ENCODE assay signal across 9 mouse cellular contexts in genomic region chr15:78429871-78430622, GRCm38 (mm10). TPM values are rescaled to one million over a fixed set of nuclear protein-coding genes. Genes with fewer than 3 reads are reported as not detected.
DNase-seq lines count a peak whose midpoint lies in the region; ATAC-seq and TF ChIP-seq lines count a peak whose summit lies in the region.
"Had no signal": no experiment of that assay in that cellular context is flagged by ENCODE, and none has a peak within 500 bp of the region (broad histone marks: within the 10 kb centered on the region; RNA-seq: fewer than 3 reads in every experiment).

No protein-coding gene starts in this region.

- H3K27me3 ChIP-seq in kidney, adult 2 months (replicated peaks; ENCODE audit: control insufficient read depth, insufficient read depth, low read length) = no peaks in the 10 kb centered on the region
- H3K27me3 ChIP-seq in forebrain, embryonic 15.5 days = no peaks in the 10 kb centered on the region
- H3K27me3 ChIP-seq in intestine, embryonic 16.5 days (replicated peaks; ENCODE audit: control insufficient read depth, insufficient read depth, low read length) = peaks cover 43% of the 10 kb centered on the region
- H3K27me3 ChIP-seq in neural tube, embryonic 12.5 days (replicated peaks) = no peaks in the 10 kb centered on the region

- peak overlapping the region; percentile 82 for H3K9ac ChIP-seq in forebrain, embryonic 15.5 days (replicated peaks)
- H3K9ac ChIP-seq in intestine, embryonic 16.5 days (ENCODE audit: low read depth, low read length) = peak overlapping the region; percentile 64; the same call in 1 of the 2 replicates
- peak overlapping the region; percentile 84; the same call in 1 of the 2 replicates for H3K9ac ChIP-seq in neural tube, embryonic 12.5 days

- H3K4me3 ChIP-seq in kidney, adult 2 months (ENCODE audit: insufficient read depth, low read depth, low read length) = no peak overlapping the region
- H3K4me3 ChIP-seq in forebrain, embryonic 15.5 days = peak overlapping the region; percentile 66; the same call in 1 of the 2 replicates
- H3K4me3 ChIP-seq in intestine, embryonic 16.5 days (ENCODE audit: low read length) = 0 out of 2 replicates have a peak overlapping the region, but pooled peaks have one; percentile 55
- H3K4me3 ChIP-seq in neural tube, embryonic 12.5 days = 0 out of 2 replicates have a peak overlapping the region, but pooled peaks have one; percentile 84

- no peaks in the 10 kb centered on the region for H3K36me3 ChIP-seq in kidney, adult 2 months (ENCODE audit: control insufficient read depth, insufficient read depth, low read length)
- H3K36me3 ChIP-seq in forebrain, embryonic 15.5 days = peaks cover 10% of the 10 kb centered on the region
- H3K36me3 ChIP-seq in intestine, embryonic 16.5 days (ENCODE audit: control insufficient read depth, insufficient read depth, low read length) = no peaks in the 10 kb centered on the region
- peaks cover 41% of the 10 kb centered on the region for H3K36me3 ChIP-seq in neural tube, embryonic 12.5 days

- 52% methylated on average over 13 of the region's 13 CpGs for WGBS in kidney, adult 2 months
- 87% methylated on average over 13 of the region's 13 CpGs for WGBS in forebrain, embryonic 15.5 days
- WGBS in intestine, embryonic 16.5 days = 81% methylated on average over 13 of the region's 13 CpGs
- 81% methylated on average over 13 of the region's 13 CpGs for WGBS in neural tube, embryonic 12.5 days

- peak overlapping the region; percentile 84 for H3K4me2 ChIP-seq in forebrain, embryonic 15.5 days (replicated peaks)
- peak overlapping the region; percentile 65 for H3K4me2 ChIP-seq in intestine, embryonic 16.5 days (ENCODE audit: low read depth, low read length)
- H3K4me2 ChIP-seq in neural tube, embryonic 12.5 days (replicated peaks) = peak overlapping the region; percentile 76

- H3K9me3 ChIP-seq in forebrain, embryonic 15.5 days = no peaks in the 10 kb centered on the region
- no peaks in the 10 kb centered on the region for H3K9me3 ChIP-seq in intestine, embryonic 16.5 days (ENCODE audit: control insufficient read depth, low read length)
- H3K9me3 ChIP-seq in neural tube, embryonic 12.5 days = no peaks in the 10 kb centered on the region

- DNase-seq in kidney, adult 2 months = peak; percentile 61
- no peak for DNase-seq in kidney, adult 18-20 months
- no peak for DNase-seq in thymus, postnatal 10 days (ENCODE audit: low spot score in 2 of 2)
- DNase-seq in Muller cell, postnatal 12 days (ENCODE audit: inconsistent ontology term) = no peak

- ATAC-seq in forebrain, embryonic 15.5 days (replicated peaks) = no peak
- no peak for ATAC-seq in intestine, embryonic 16.5 days
- no peak for ATAC-seq in neural tube, embryonic 12.5 days (ENCODE audit: low FRiP score, low read depth)
- no peak for ATAC-seq in frontal cortex, adult (ENCODE audit: low TSS enrichment)

- H3K27ac ChIP-seq in kidney, adult 2 months (ENCODE audit: insufficient read depth, low read depth, low read length) = peak overlapping the region; percentile 91
- no peak overlapping the region for H3K27ac ChIP-seq in forebrain, embryonic 15.5 days (replicated peaks)
- no peak overlapping the region; the same call in 1 of the 2 replicates for H3K27ac ChIP-seq in intestine, embryonic 16.5 days (ENCODE audit: low read length)
- H3K27ac ChIP-seq in neural tube, embryonic 12.5 days = no peak overlapping the region

- TF ChIP-seq POLR2A in kidney, adult 2 months (IDR thresholded peaks at IDR 0.05; ENCODE audit: low read depth, low read length) = no peak

- H3K4me1 ChIP-seq in kidney, adult 2 months (ENCODE audit: control insufficient read depth, insufficient read depth, low read length) = peaks cover 24% of the 10 kb centered on the region; the same call in 1 of the 2 replicates
- H3K4me1 ChIP-seq in forebrain, embryonic 15.5 days = peaks cover 14% of the 10 kb centered on the region
- H3K4me1 ChIP-seq in intestine, embryonic 16.5 days (ENCODE audit: control insufficient read depth, insufficient read depth, low read length) = peaks cover 16% of the 10 kb centered on the region
- H3K4me1 ChIP-seq in neural tube, embryonic 12.5 days = peaks cover 33% of the 10 kb centered on the region

- TF ChIP-seq CTCF in kidney, adult 2 months (conservative IDR thresholded peaks at IDR 0.05; ENCODE audit: insufficient read depth, insufficient read length, low read depth, low read length) = no peak

RNA-seq across cellular contexts. Expression of gene Kctd17, which starts 1.7 kb away (rescaled TPM):
- polyA plus RNA-seq in kidney, adult 2 months (2012; rRNA removed) = 163 and 184 TPM in 2 replicates
- 123 and 132 TPM in 2 replicates for polyA plus RNA-seq in forebrain, embryonic 15.5 days (2015; fragmentation: Nextera tagmentation; extraction: Ambion mirVana)
- 20.2 and 23.6 TPM in 2 replicates for polyA plus RNA-seq in intestine, embryonic 16.5 days (2015; fragmentation: Nextera tagmentation; extraction: Ambion mirVana)
- 88.1 and 91.9 TPM in 2 replicates for polyA plus RNA-seq in neural tube, embryonic 12.5 days (2016; fragmentation: Nextera tagmentation; extraction: Ambion mirVana)

RNA-seq across cellular contexts. Expression of gene Mpst, which starts 23.8 kb away (rescaled TPM):
- polyA plus RNA-seq in kidney, adult 2 months (2012; rRNA removed) = 270 and 419 TPM in 2 replicates
- 4.1 and 5.3 TPM in 2 replicates for polyA plus RNA-seq in forebrain, embryonic 15.5 days (2015; fragmentation: Nextera tagmentation; extraction: Ambion mirVana)
- 3.0 and 3.4 TPM in 2 replicates for polyA plus RNA-seq in intestine, embryonic 16.5 days (2015; fragmentation: Nextera tagmentation; extraction: Ambion mirVana)
- 2.1 and 2.8 TPM in 2 replicates for polyA plus RNA-seq in neural tube, embryonic 12.5 days (2016; fragmentation: Nextera tagmentation; extraction: Ambion mirVana)

RNA-seq across cellular contexts. Expression of gene Tst, which starts 24.3 kb away (rescaled TPM):
- 151 and 161 TPM in 2 replicates for polyA plus RNA-seq in kidney, adult 2 months (2012; rRNA removed)
- 23.7 and 24.6 TPM in 2 replicates for polyA plus RNA-seq in forebrain, embryonic 15.5 days (2015; fragmentation: Nextera tagmentation; extraction: Ambion mirVana)
- polyA plus RNA-seq in intestine, embryonic 16.5 days (2015; fragmentation: Nextera tagmentation; extraction: Ambion mirVana) = 62.9 and 68.1 TPM in 2 replicates
- 7.6 and 9.2 TPM in 2 replicates for polyA plus RNA-seq in neural tube, embryonic 12.5 days (2016; fragmentation: Nextera tagmentation; extraction: Ambion mirVana)

RNA-seq across cellular contexts. Expression of gene Tex33, which starts 34.3 kb away (rescaled TPM):
- 0.41 and 0.48 TPM in 2 replicates for polyA plus RNA-seq in kidney, adult 2 months (2012; rRNA removed)
- not detected in 2 replicates for polyA plus RNA-seq in forebrain, embryonic 15.5 days (2015; fragmentation: Nextera tagmentation; extraction: Ambion mirVana)
- not detected in 2 replicates for polyA plus RNA-seq in intestine, embryonic 16.5 days (2015; fragmentation: Nextera tagmentation; extraction: Ambion mirVana)
- not detected in 2 replicates for polyA plus RNA-seq in neural tube, embryonic 12.5 days (2016; fragmentation: Nextera tagmentation; extraction: Ambion mirVana)
- polyA plus RNA-seq: small intestine, adult 2 months had no signal

RNA-seq across cellular contexts. Expression of gene Tmprss6, which starts 38.4 kb away (rescaled TPM):
- 2.7 and 5.7 TPM in 2 replicates for polyA plus RNA-seq in kidney, adult 2 months (2012; rRNA removed)
- 0.11 and 0.34 TPM in 2 replicates for polyA plus RNA-seq in forebrain, embryonic 15.5 days (2015; fragmentation: Nextera tagmentation; extraction: Ambion mirVana)
- 0.45 and 0.82 TPM in 2 replicates for polyA plus RNA-seq in intestine, embryonic 16.5 days (2015; fragmentation: Nextera tagmentation; extraction: Ambion mirVana)
- polyA plus RNA-seq in neural tube, embryonic 12.5 days (2016; fragmentation: Nextera tagmentation; extraction: Ambion mirVana) = 0.71 TPM in 1 of 2 replicates, not detected in the other

Comparison
In these comparisons a context has a peak if more than half of its experiments do, and no peak if none do; other contexts are left out.
1. RNA of gene Mpst, which starts 23.8 kb away (polyA plus RNA-seq): 270 to 419 TPM in kidney, adult 2 months; 4.1 to 5.3 TPM in forebrain, embryonic 15.5 days, 3.0 to 3.4 TPM in intestine, embryonic 16.5 days and 2.1 to 2.8 TPM in neural tube, embryonic 12.5 days; every median in the first group is over 10 times any median in the second.
2. Peak in every context shown above with its lines, with median percentiles within 50 percentile points of each other: H3K4me2 ChIP-seq and H3K9ac ChIP-seq.